16 mouse cellular contexts compared by ENCODE assay signal in the genomic region with DNA sequence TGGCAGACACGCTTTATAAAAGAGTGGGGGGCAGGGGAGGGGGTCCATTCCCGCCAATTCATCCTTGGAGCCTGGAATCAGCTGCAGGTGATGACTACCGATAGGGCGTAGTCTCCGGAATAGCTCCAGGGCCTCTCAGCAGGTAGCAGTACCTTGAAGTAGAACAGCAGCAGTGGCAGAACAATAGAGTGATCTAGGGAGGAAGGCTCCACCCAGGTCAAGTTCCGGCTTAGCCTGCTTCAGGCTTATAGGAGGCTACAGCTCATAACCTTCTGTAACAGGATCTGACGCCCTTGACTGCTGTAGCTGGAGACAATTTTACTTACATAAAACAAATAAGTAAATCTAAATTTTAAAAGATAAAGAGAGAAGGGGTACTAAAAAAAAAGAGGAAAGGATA.
DNase-seq lines count a peak whose midpoint lies in the region; ATAC-seq and TF ChIP-seq lines count a peak whose summit lies in the region.
"Had no signal": no experiment of that assay in that cellular context is flagged by ENCODE, and none has a peak within 500 bp of the region (broad histone marks: within the 10 kb centered on the region; RNA-seq: fewer than 3 reads in every experiment).

No protein-coding gene starts in this region.

- TF ChIP-seq EP300 in ES-Bruce4 (IDR thresholded peaks at IDR 0.05; ENCODE audit: insufficient read depth, low read depth, low read length): peak; percentile 100

- TF ChIP-seq CTCF in ES-Bruce4 (IDR thresholded peaks at IDR 0.05; ENCODE audit: low read depth, low read length): no peak

- H3K27ac ChIP-seq in ES-Bruce4 (ENCODE audit: insufficient read depth, low read length): peak overlapping the region; percentile 48; the same call in 1 of the 2 replicates
- H3K27ac ChIP-seq in brown adipose tissue, adult 24 weeks (replicated peaks; ENCODE audit: low read depth, low read length): peak overlapping the region; percentile 66
- H3K27ac ChIP-seq: forebrain, embryonic 15.5 days; limb, embryonic 12.5 days; midbrain, embryonic 12.5 days had no signal

- intact Hi-C loops in heart, postnatal 36 days (cut with DNase I): no loop called here

- TF ChIP-seq POLR2A in ES-Bruce4 (IDR thresholded peaks at IDR 0.05; ENCODE audit: insufficient read depth, low read length): no peak

- no peak for ATAC-seq in megakaryocyte-erythroid progenitor cell, adult 5-6 weeks (replicated peaks; ENCODE audit: low FRiP score, low TSS enrichment, poor library complexity, severe bottlenecking)
- ATAC-seq: forebrain, embryonic 15.5 days; inflammation-experienced regulatory T-cells, adult 6 months had no signal

- H3K4me3 ChIP-seq in ES-Bruce4 (ENCODE audit: low read depth, low read length): no peak overlapping the region
- H3K4me3 ChIP-seq in brown adipose tissue, adult 24 weeks (ENCODE audit: insufficient read depth, low read depth, low read length): no peak overlapping the region
- H3K4me3 ChIP-seq: forebrain, embryonic 15.5 days; limb, embryonic 12.5 days; midbrain, embryonic 12.5 days; myocyte had no signal

- H3K9ac ChIP-seq in ES-Bruce4 (ENCODE audit: low read depth, poor library complexity, severe bottlenecking): no peak overlapping the region
- H3K9ac ChIP-seq: forebrain, embryonic 15.5 days; limb, embryonic 12.5 days; midbrain, embryonic 12.5 days had no signal

- H3K9me3 ChIP-seq in ES-Bruce4 (replicated peaks; ENCODE audit: control insufficient read depth, insufficient read depth, low read length, poor library complexity, severe bottlenecking): peaks cover 8% of the 10 kb centered on the region; the same call in 1 of the 2 replicates
- H3K9me3 ChIP-seq: forebrain, embryonic 15.5 days; limb, embryonic 12.5 days; midbrain, embryonic 12.5 days had no signal

- no peaks in the 10 kb centered on the region for H3K27me3 ChIP-seq in ES-Bruce4 (ENCODE audit: control insufficient read depth, insufficient read depth, low read length, poor library complexity, severe bottlenecking)
- H3K27me3 ChIP-seq: forebrain, embryonic 15.5 days; limb, embryonic 12.5 days; midbrain, embryonic 12.5 days had no signal

- peaks cover 11% of the 10 kb centered on the region for H3K4me1 ChIP-seq in ES-Bruce4 (ENCODE audit: control insufficient read depth, insufficient read depth, low read length)
- H3K4me1 ChIP-seq in brown adipose tissue, adult 24 weeks (ENCODE audit: control insufficient read depth, insufficient read depth, insufficient read length, low read length): peaks cover 22% of the 10 kb centered on the region
- H3K4me1 ChIP-seq: forebrain, embryonic 15.5 days; midbrain, embryonic 12.5 days had no signal

- peak; percentile 28 to 71 for DNase-seq in heart, adult 9 months (ENCODE audit: low spot score in 2 of 2)
- DNase-seq in heart, postnatal 36 days: no peak
- DNase-seq in kidney, postnatal 14 days: peak; percentile 44
- no peak for DNase-seq in frontal cortex, postnatal 25 days (ENCODE audit: low spot score in 2 of 2)
- no peak for DNase-seq in cerebellum, postnatal 10 days
- DNase-seq: B cell, adult 2 months; cerebellum, adult 11 months; gastrocnemius, postnatal 36 days had no signal

- H3K36me3 ChIP-seq in ES-Bruce4 (ENCODE audit: control insufficient read depth, insufficient read depth, low read length, poor library complexity, severe bottlenecking): no peaks in the 10 kb centered on the region
- H3K36me3 ChIP-seq: forebrain, embryonic 15.5 days; midbrain, embryonic 12.5 days had no signal

Comparison
In these comparisons a context has a peak if more than half of its experiments do, and no peak if none do; other contexts are left out.
1. DNase-seq: peak in heart, adult 9 months (2 of 2) and kidney, postnatal 14 days (single experiment); none in heart, postnatal 36 days (0 of 2), frontal cortex, postnatal 25 days (0 of 2) and cerebellum, postnatal 10 days (0 of 2).